Mouse (Mus musculus) midbrain, embryonic 15.5 days (tissue): Measurements from ENCODE around the gene Lhx3. TPM values are rescaled to one million over a fixed set of nuclear protein-coding genes. Genes with fewer than 3 reads are reported as not detected.
A peak's percentile ranks its signal among the peaks of the same experiment; 100 is the strongest.

Experiments
- ATAC-seq: fragments of 200-750 bp; cut with Nextera tagmentation; replicated peaks from 2 replicates; pipeline ENCODE4 v1.8.0; 2017; ENCODE audit warnings: moderate TSS enrichment
- H3K27ac ChIP-seq: fragments of 300-500 bp; sonication (generic); 2 replicates; pipeline ENCODE4 v1.5.1; 2015; ENCODE audit warnings: mild to moderate bottlenecking, inconsistent platforms
- H3K27me3 ChIP-seq: fragments of 300-500 bp; sonication (generic); replicated peaks from 2 replicates; pipeline ENCODE4 v1.6.1; 2015; ENCODE audit warnings: inconsistent platforms
- H3K36me3 ChIP-seq: fragments of 300-500 bp; sonication (generic); replicated peaks from 2 replicates; pipeline ENCODE4 v1.6.1; 2015; ENCODE audit warnings: inconsistent platforms
- H3K4me1 ChIP-seq: fragments of 300-500 bp; sonication (generic); 2 replicates; pipeline ENCODE4 v1.6.1; 2015; ENCODE audit warnings: inconsistent platforms
- H3K4me2 ChIP-seq: fragments of 300-500 bp; sonication (generic); 2 replicates; pipeline ENCODE4 v1.6.1; 2015; ENCODE audit warnings: inconsistent platforms, mild to moderate bottlenecking, moderate library complexity
- H3K4me3 ChIP-seq: fragments of 300-500 bp; sonication (generic); 2 replicates; pipeline ENCODE4 v1.5.1; 2015; ENCODE audit warnings: mild to moderate bottlenecking, inconsistent platforms
- H3K9ac ChIP-seq: fragments of 300-500 bp; sonication (generic); 2 replicates; pipeline ENCODE4 v1.6.1; 2015; ENCODE audit warnings: mild to moderate bottlenecking, inconsistent platforms
- H3K9me3 ChIP-seq: fragments of 300-500 bp; sonication (generic); 2 replicates; pipeline ENCODE4 v1.6.1; 2016; ENCODE audit warnings: inconsistent platforms
- WGBS: fragments of 180-500 bp; shearing (Covaris S2); methylation state at CpG from one replicate; pipeline ENCODE4 v1.1.7; 2015; ENCODE audit warnings: mixed read lengths; 5-methylcytosine and 5-hydroxymethylcytosine counted together
- polyA plus RNA-seq: library from polyadenylated mRNA; unstranded; fragments of >200 nt; fragmentation: Nextera tagmentation; extraction: Ambion mirVana; gene quantifications from 2 replicates; pipeline ENCODE4 v1.2.1, GENCODE M21; 2015

The Lhx3 gene
- polyA plus RNA-seq, 1 experiment from 2014 or later: not detected

GRCm38 (mm10) chr2:26156191-26156977, 51.7 kb downstream of the Lhx3 start:
- Histone ChIP-seq H3K27ac (peak overlapping the region; percentile 78), H3K9ac (no peak overlapping the region), H3K9me3 (no peaks in the 10 kb centered on the region), H3K36me3 (no peaks in the 10 kb centered on the region), H3K27me3 (no peaks in the 10 kb centered on the region), H3K4me1 (peaks cover 33% of the 10 kb centered on the region), H3K4me2 (0 out of 2 replicates have a peak overlapping the region, but pooled peaks have one; percentile 11), H3K4me3 (no peak overlapping the region)
- peak; percentile 83 for ATAC-seq
- WGBS: 30% methylated on average over 10 of the region's 10 CpGs

- WGBS: 77% methylated on average over 3 of the region's 3 CpGs
- Histone ChIP-seq H3K4me3 (no peak overlapping the region), H3K27me3 (no peaks in the 10 kb centered on the region), H3K4me1 (peaks cover 33% of the 10 kb centered on the region), H3K4me2 (no peak overlapping the region), H3K27ac (peak overlapping the region; percentile 78), H3K36me3 (no peaks in the 10 kb centered on the region), H3K9me3 (no peaks in the 10 kb centered on the region), H3K9ac (no peak overlapping the region)
- ATAC-seq: no peak
These were observed 52.4 kb downstream of the Lhx3 start for GRCm38 (mm10) chr2:26155737-26156136.

- Histone ChIP-seq H3K27ac (no peak overlapping the region), H3K4me3 (no peak overlapping the region), H3K36me3 (no peaks in the 10 kb centered on the region), H3K27me3 (no peaks in the 10 kb centered on the region), H3K9me3 (no peaks in the 10 kb centered on the region), H3K4me1 (peaks cover 33% of the 10 kb centered on the region), H3K9ac (0 out of 2 replicates have a peak overlapping the region, but pooled peaks have one; percentile 6), H3K4me2 (no peak overlapping the region)
- WGBS: 76% methylated on average over 5 of the region's 5 CpGs
- ATAC-seq: no peak; the same call in 1 of the 2 replicates
These were observed 53.5 kb downstream of the Lhx3 start for GRCm38 (mm10) chr2:26154586-26154985.

- Histone ChIP-seq H3K4me1 (peaks cover 33% of the 10 kb centered on the region), H3K27ac (no peak overlapping the region), H3K4me3 (no peak overlapping the region), H3K27me3 (no peaks in the 10 kb centered on the region), H3K36me3 (no peaks in the 10 kb centered on the region), H3K9ac (0 out of 2 replicates have a peak overlapping the region, but pooled peaks have one; percentile 6), H3K4me2 (no peak overlapping the region), H3K9me3 (no peaks in the 10 kb centered on the region)
- ATAC-seq: peak; percentile 72
- WGBS: 1% methylated on average over 4 of the region's 4 CpGs
These were observed 54.2 kb downstream of the Lhx3 start for GRCm38 (mm10) chr2:26153909-26154340.

- no peaks in the 10 kb centered on the region for H3K36me3 ChIP-seq
- ATAC-seq: no peak
- H3K9me3 ChIP-seq: no peaks in the 10 kb centered on the region
- no peak overlapping the region for H3K4me3 ChIP-seq
- H3K27ac ChIP-seq: no peak overlapping the region
- no peak overlapping the region for H3K4me2 ChIP-seq
- no peak overlapping the region for H3K9ac ChIP-seq
- peaks cover 33% of the 10 kb centered on the region for H3K4me1 ChIP-seq
- WGBS: 34% methylated on average over 4 of the region's 4 CpGs
- H3K27me3 ChIP-seq: no peaks in the 10 kb centered on the region
These were observed 54.8 kb downstream of the Lhx3 start for GRCm38 (mm10) chr2:26153295-26153694.

Other genes starting within 250 kb of the Lhx3 start
- 88.1 and 99.8 TPM in 2 replicates for gene Camsap1, start 225.0 kb downstream of the Lhx3 start, polyA plus RNA-seq
- gene Ubac1, start 186.5 kb downstream of the Lhx3 start, polyA plus RNA-seq: 132 and 139 TPM in 2 replicates
- gene Nacc2, start 85.1 kb downstream of the Lhx3 start, polyA plus RNA-seq: 14.3 and 16.9 TPM in 2 replicates
- 16.8 and 18.1 TPM in 2 replicates for gene Qsox2, start 29.2 kb upstream of the Lhx3 start, polyA plus RNA-seq
- gene Ccdc187, start 86.3 kb upstream of the Lhx3 start, polyA plus RNA-seq: 0.18 and 0.25 TPM in 2 replicates
- gene Gpsm1, start 107.2 kb upstream of the Lhx3 start, polyA plus RNA-seq: 211 and 216 TPM in 2 replicates
- gene Dnlz, start 143.8 kb upstream of the Lhx3 start, polyA plus RNA-seq: 27.6 and 29.8 TPM in 2 replicates
- gene Card9, start 152.6 kb upstream of the Lhx3 start, polyA plus RNA-seq: 1.6 and 2.9 TPM in 2 replicates
- gene Snapc4, start 172.4 kb upstream of the Lhx3 start, polyA plus RNA-seq: 33.0 and 40.0 TPM in 2 replicates
- 175 and 181 TPM in 2 replicates for gene Entr1, start 181.0 kb upstream of the Lhx3 start, polyA plus RNA-seq
- gene Pmpca, start 181.1 kb upstream of the Lhx3 start, polyA plus RNA-seq: 92.1 and 97.6 TPM in 2 replicates
- 27.7 and 28.6 TPM in 2 replicates for gene Inpp5e, start 200.9 kb upstream of the Lhx3 start, polyA plus RNA-seq
- gene Sec16a, start 236.9 kb upstream of the Lhx3 start, polyA plus RNA-seq: 21.3 and 21.5 TPM in 2 replicates